Mouse (Mus musculus) heart, adult 8-10 months (tissue): Measurements from ENCODE around the gene Psmb8. TPM values are rescaled to one million over a fixed set of nuclear protein-coding genes. Genes with fewer than 3 reads are reported as not detected.
"Not testable (repeated sequence)": the region's sequence is repeated elsewhere in the genome, so short reads cannot be mapped to it uniquely, and the experiment has no call there.

Source experiments
- DNase-seq: peaks from one replicate; pipeline ENCODE4 v3.0.0; 2022; ENCODE audit warnings: low spot score
- total RNA-seq, 4 experiments: library from RNA; stranded (reverse); gene quantifications; 2 replicates each; pipeline ENCODE4 v1.2.4; 2022

The Psmb8 gene
- total RNA-seq, 4 experiments from 2014 or later: 10.7 to 15.1 (median 12.8) TPM

- DNase-seq: no peak
Observed at GRCm38 (mm10) chr17:34211746-34212365, 14.3 kb downstream of the Psmb8 start.

- no peak for DNase-seq
Observed at GRCm38 (mm10) chr17:34213936-34214335, 16.4 kb downstream of the Psmb8 start.

GRCm38 (mm10) chr17:34215176-34215575, 17.7 kb downstream of the Psmb8 start:
- DNase-seq: no peak

GRCm38 (mm10) chr17:34217216-34217928, 19.9 kb downstream of the Psmb8 start:
- no peak for DNase-seq

- no peak for DNase-seq
Observed at GRCm38 (mm10) chr17:34217986-34218385, 20.5 kb downstream of the Psmb8 start.

GRCm38 (mm10) chr17:34218675-34219074, 21.2 kb downstream of the Psmb8 start:
- peak; percentile 85 for DNase-seq

- peak; percentile 50 for DNase-seq
Observed at GRCm38 (mm10) chr17:34219096-34219495, 21.6 kb downstream of the Psmb8 start.

- peak; percentile 80 for DNase-seq
Observed at GRCm38 (mm10) chr17:34219801-34220200, 22.3 kb downstream of the Psmb8 start.

- not testable (repeated sequence) for DNase-seq
Observed at GRCm38 (mm10) chr17:34220401-34220800, 22.9 kb downstream of the Psmb8 start.

GRCm38 (mm10) chr17:34224816-34225215, 27.3 kb downstream of the Psmb8 start:
- DNase-seq: no peak

- DNase-seq: no peak
Observed at GRCm38 (mm10) chr17:34225426-34225825, 27.9 kb downstream of the Psmb8 start.

GRCm38 (mm10) chr17:34225911-34226310, 28.4 kb downstream of the Psmb8 start:
- not testable (repeated sequence) for DNase-seq

GRCm38 (mm10) chr17:34230971-34231370, 33.5 kb downstream of the Psmb8 start:
- DNase-seq: peak; percentile 21

- DNase-seq: not testable (repeated sequence)
Observed at GRCm38 (mm10) chr17:34232021-34232420, 34.5 kb downstream of the Psmb8 start.

- peak; percentile 82 for DNase-seq
Observed at GRCm38 (mm10) chr17:34234926-34235325, 37.4 kb downstream of the Psmb8 start.

GRCm38 (mm10) chr17:34236691-34237090, 39.2 kb downstream of the Psmb8 start:
- no peak for DNase-seq

- no peak for DNase-seq
Observed at GRCm38 (mm10) chr17:34237741-34238140, 40.2 kb downstream of the Psmb8 start.

GRCm38 (mm10) chr17:34238706-34239105, 41.2 kb downstream of the Psmb8 start, which contains the start of gene H2-Ob:
Gene H2-Ob (plus strand): TSS chr17:34238903.
- DNase-seq: peak; percentile 61

- no peak for DNase-seq
Observed at GRCm38 (mm10) chr17:34239601-34240041, 42.1 kb downstream of the Psmb8 start.

GRCm38 (mm10) chr17:34240366-34240765, 42.8 kb downstream of the Psmb8 start:
- no peak for DNase-seq

GRCm38 (mm10) chr17:34240916-34241315, 43.4 kb downstream of the Psmb8 start:
- no peak for DNase-seq

- DNase-seq: no peak
Observed at GRCm38 (mm10) chr17:34244656-34245055, 47.1 kb downstream of the Psmb8 start.

GRCm38 (mm10) chr17:34247047-34247446, 49.5 kb downstream of the Psmb8 start:
- no peak for DNase-seq
